Mouse (Mus musculus): Measurements from ENCODE around the gene Foxo6. TPM values are rescaled to one million over a fixed set of nuclear protein-coding genes. Genes with fewer than 3 reads are reported as not detected.

Gene Foxo6
- polyA plus RNA-seq, 1 experiment from 2014 or later = 0.11 TPM

GRCm38 (mm10) chr4:120247412-120247811 lies 39.7 kb downstream of the Foxo6 start:
- WGBS = 15% methylated on average over 5 of the region's 5 CpGs
- ATAC-seq (ENCODE audit: insufficient read depth) (peak; percentile 92), DNase-seq (peak; percentile 99)
- H3K36me3 ChIP-seq (ENCODE audit: insufficient read depth) = no peaks in the 10 kb centered on the region
- H3K27me3 ChIP-seq (ENCODE audit: insufficient read depth, low read length) = no peaks in the 10 kb centered on the region
- no peaks in the 10 kb centered on the region for H3K9me3 ChIP-seq (ENCODE audit: low read depth, low read length)
- H3K27ac ChIP-seq (ENCODE audit: low read depth) = no peak overlapping the region
- TF ChIP-seq CTCF (IDR thresholded peaks at IDR 0.05; ENCODE audit: low read depth) = no peak
- no peak overlapping the region for H3K4me3 ChIP-seq (ENCODE audit: low read depth, low read length)
- H3K9ac ChIP-seq = no peak overlapping the region
- peaks cover 13% of the 10 kb centered on the region for H3K4me1 ChIP-seq (ENCODE audit: insufficient read depth)
- H3K4me2 ChIP-seq = no peak overlapping the region

DNA sequence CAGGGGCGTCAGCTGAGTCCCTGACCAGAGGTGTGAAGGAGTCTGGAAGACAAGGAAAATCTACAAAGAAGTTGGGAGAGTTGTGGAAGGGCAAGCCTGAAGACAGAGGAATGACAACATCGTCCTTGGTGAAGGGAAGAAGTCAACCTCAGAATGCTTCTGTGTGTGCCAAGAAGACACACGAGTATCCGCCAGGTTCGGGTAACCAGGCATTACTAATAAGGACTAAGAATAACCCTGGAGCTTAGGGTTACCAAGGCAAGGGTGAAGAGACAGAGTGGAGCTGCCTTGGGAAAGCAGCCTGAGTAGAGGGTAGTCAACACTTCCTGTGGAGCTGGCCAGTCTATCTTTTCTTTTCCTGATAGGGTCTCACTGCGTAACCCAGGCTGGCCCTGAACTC lies 41.1 kb downstream of the Foxo6 start:
- no peaks in the 10 kb centered on the region for H3K36me3 ChIP-seq (ENCODE audit: insufficient read depth)
- WGBS = 80% methylated on average over 6 of the region's 6 CpGs
- no peak for TF ChIP-seq CTCF (IDR thresholded peaks at IDR 0.05; ENCODE audit: low read depth)
- no peak overlapping the region for H3K4me2 ChIP-seq
- peaks cover 3% of the 10 kb centered on the region; the same call in 1 of the 2 replicates for H3K27me3 ChIP-seq (ENCODE audit: insufficient read depth, low read length)
- H3K9me3 ChIP-seq (ENCODE audit: low read depth, low read length) = no peaks in the 10 kb centered on the region
- H3K27ac ChIP-seq (ENCODE audit: low read depth) = no peak overlapping the region
- peaks cover 9% of the 10 kb centered on the region for H3K4me1 ChIP-seq (ENCODE audit: insufficient read depth)
- DNase-seq (no peak), ATAC-seq (ENCODE audit: insufficient read depth) (no peak)
- no peak overlapping the region for H3K4me3 ChIP-seq (ENCODE audit: low read depth, low read length)
- H3K9ac ChIP-seq = no peak overlapping the region

GRCm38 (mm10) chr4:120242783-120243262 lies 44.3 kb downstream of the Foxo6 start:
- TF ChIP-seq CTCF (IDR thresholded peaks at IDR 0.05; ENCODE audit: low read depth) = no peak
- H3K4me2 ChIP-seq = no peak overlapping the region
- H3K27me3 ChIP-seq (ENCODE audit: insufficient read depth, low read length) = peaks cover 3% of the 10 kb centered on the region; the same call in 1 of the 2 replicates
- no peak overlapping the region for H3K4me3 ChIP-seq (ENCODE audit: low read depth, low read length)
- no peak overlapping the region for H3K27ac ChIP-seq (ENCODE audit: low read depth)
- H3K9ac ChIP-seq = no peak overlapping the region
- ATAC-seq (ENCODE audit: insufficient read depth) (no peak), DNase-seq (peak; percentile 61)
- no peaks in the 10 kb centered on the region for H3K36me3 ChIP-seq (ENCODE audit: insufficient read depth)
- H3K4me1 ChIP-seq (ENCODE audit: insufficient read depth) = no peaks in the 10 kb centered on the region
- no peaks in the 10 kb centered on the region for H3K9me3 ChIP-seq (ENCODE audit: low read depth, low read length)
- WGBS = 4% methylated on average over 10 of the region's 10 CpGs

DNA sequence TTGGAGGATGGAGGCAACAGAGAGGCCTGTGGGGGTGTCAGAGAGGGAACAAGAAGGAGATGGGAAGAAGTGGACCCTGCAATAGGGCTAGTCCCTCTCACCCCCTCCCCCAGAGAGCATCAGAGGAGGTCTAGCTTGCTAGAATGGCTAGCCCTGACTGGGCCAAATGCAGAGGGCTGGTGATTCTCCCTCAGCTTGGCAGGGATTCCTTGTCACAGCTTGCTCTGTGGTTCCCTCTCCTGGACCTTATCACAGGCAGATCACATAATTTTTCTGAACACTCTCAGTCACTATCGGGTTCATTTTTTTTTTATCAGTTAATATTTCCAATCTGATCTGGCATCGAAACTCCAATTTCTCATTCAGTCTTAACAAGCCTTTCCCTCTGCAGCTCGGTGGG lies 46.0 kb downstream of the Foxo6 start:
- Histone ChIP-seq H3K9me3 (ENCODE audit: low read depth, low read length) (no peaks in the 10 kb centered on the region), H3K4me3 (ENCODE audit: low read depth, low read length) (no peak overlapping the region), H3K9ac (no peak overlapping the region), H3K4me1 (ENCODE audit: insufficient read depth) (no peaks in the 10 kb centered on the region), H3K4me2 (no peak overlapping the region), H3K27me3 (ENCODE audit: insufficient read depth, low read length) (peaks cover 3% of the 10 kb centered on the region; the same call in 1 of the 2 replicates), H3K36me3 (ENCODE audit: insufficient read depth) (no peaks in the 10 kb centered on the region), H3K27ac (ENCODE audit: low read depth) (no peak overlapping the region)
- 51% methylated on average over 3 of the region's 3 CpGs for WGBS
- TF ChIP-seq CTCF (IDR thresholded peaks at IDR 0.05; ENCODE audit: low read depth) = no peak
- DNase-seq (peak; percentile 21), ATAC-seq (ENCODE audit: insufficient read depth) (no peak; the same call in 1 of the 2 replicates)

GRCm38 (mm10) chr4:120239419-120239818 lies 47.7 kb downstream of the Foxo6 start:
- no peak for ATAC-seq (ENCODE audit: insufficient read depth)
- TF ChIP-seq CTCF (IDR thresholded peaks at IDR 0.05; ENCODE audit: low read depth) = no peak
- H3K4me1 ChIP-seq (ENCODE audit: insufficient read depth) = no peaks in the 10 kb centered on the region

DNA sequence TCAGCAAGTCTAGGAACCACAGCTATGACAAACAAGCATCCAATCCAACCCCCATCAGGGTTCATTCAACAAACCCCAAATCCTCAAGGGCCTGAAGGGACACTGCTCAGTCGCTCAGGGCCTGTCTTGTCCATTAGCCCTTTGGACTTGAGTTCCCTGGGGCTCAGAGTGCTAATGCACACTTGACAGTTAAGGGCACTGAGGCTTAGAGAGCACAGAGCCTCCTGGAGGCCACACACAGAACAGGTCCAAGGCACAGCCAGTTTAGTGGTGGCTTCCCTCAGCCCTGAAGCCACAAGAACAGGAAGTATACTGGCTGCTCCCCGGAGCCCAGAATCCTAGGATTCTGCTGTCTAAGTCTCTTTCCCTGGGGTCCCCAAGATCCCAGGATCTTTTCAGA lies 53.9 kb downstream of the Foxo6 start:
- no peaks in the 10 kb centered on the region for H3K9me3 ChIP-seq (ENCODE audit: low read depth, low read length)
- no peak overlapping the region for H3K4me3 ChIP-seq (ENCODE audit: low read depth, low read length)
- no peaks in the 10 kb centered on the region for H3K27me3 ChIP-seq (ENCODE audit: insufficient read depth, low read length)
- no peaks in the 10 kb centered on the region for H3K36me3 ChIP-seq (ENCODE audit: insufficient read depth)
- DNase-seq (no peak), ATAC-seq (ENCODE audit: insufficient read depth) (no peak)
- H3K27ac ChIP-seq (ENCODE audit: low read depth) = no peak overlapping the region
- TF ChIP-seq CTCF (IDR thresholded peaks at IDR 0.05; ENCODE audit: low read depth) = no peak; the same call in 1 of the 2 replicates
- H3K9ac ChIP-seq = no peak overlapping the region
- WGBS = 57% methylated on average over 2 of the region's 2 CpGs
- no peaks in the 10 kb centered on the region for H3K4me1 ChIP-seq (ENCODE audit: insufficient read depth)
- H3K4me2 ChIP-seq = no peak overlapping the region

More at GRCm38 (mm10) chr4:120239419-120239818, 47.7 kb downstream of the Foxo6 start:
- H3K36me3 ChIP-seq (ENCODE audit: insufficient read depth) = no peaks in the 10 kb centered on the region
- H3K27me3 ChIP-seq (ENCODE audit: insufficient read depth, low read length) = peaks cover 3% of the 10 kb centered on the region; the same call in 1 of the 2 replicates
- no peak overlapping the region for H3K27ac ChIP-seq (ENCODE audit: low read depth)
- H3K9me3 ChIP-seq (ENCODE audit: low read depth, low read length) = no peaks in the 10 kb centered on the region
- no peak overlapping the region for H3K4me3 ChIP-seq (ENCODE audit: low read depth, low read length)
- DNase-seq = no peak
- H3K4me2 ChIP-seq = no peak overlapping the region
- 63% methylated on average over 3 of the region's 3 CpGs for WGBS
- H3K9ac ChIP-seq = no peak overlapping the region

DNA sequence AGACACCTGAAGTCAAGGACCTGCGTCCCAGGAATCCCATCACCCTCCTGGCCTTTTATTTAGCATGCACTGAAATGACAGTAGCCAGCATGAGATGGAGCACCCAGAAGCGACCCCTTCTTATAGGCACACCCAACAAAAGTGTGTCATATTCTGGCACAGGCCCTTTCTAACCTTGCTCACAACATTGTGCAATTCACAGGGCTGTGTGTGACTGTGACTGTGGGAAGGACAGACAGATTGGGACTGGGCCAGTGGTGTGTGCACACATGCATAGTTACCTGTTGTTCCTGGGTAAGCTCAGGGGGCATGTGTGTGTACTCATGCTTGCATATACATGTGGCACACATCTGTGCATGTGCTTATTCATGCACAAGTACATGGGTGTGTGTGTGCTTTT lies 54.6 kb downstream of the Foxo6 start:
- Histone ChIP-seq H3K36me3 (ENCODE audit: insufficient read depth) (no peaks in the 10 kb centered on the region), H3K4me3 (ENCODE audit: low read depth, low read length) (no peak overlapping the region), H3K4me2 (no peak overlapping the region), H3K9ac (no peak overlapping the region), H3K27me3 (ENCODE audit: insufficient read depth, low read length) (no peaks in the 10 kb centered on the region), H3K4me1 (ENCODE audit: insufficient read depth) (no peaks in the 10 kb centered on the region), H3K27ac (ENCODE audit: low read depth) (no peak overlapping the region), H3K9me3 (ENCODE audit: low read depth, low read length) (no peaks in the 10 kb centered on the region)
- no peak for DNase-seq
- ATAC-seq (ENCODE audit: insufficient read depth) = no peak
- TF ChIP-seq CTCF (IDR thresholded peaks at IDR 0.05; ENCODE audit: low read depth) = no peak
- 84% methylated on average over 2 of the region's 2 CpGs for WGBS

Data from lung, embryonic 14.5 days (tissue).